Mouse (Mus musculus) lung, embryonic 14.5 days (tissue): ENCODE measurements around the gene Atp1a4. TPM values are rescaled to one million over a fixed set of nuclear protein-coding genes. Genes with fewer than 3 reads are reported as not detected.

Source experiments
- ATAC-seq: fragments of 200-750 bp; cut with Nextera tagmentation; 2 replicates; pipeline ENCODE4 v1.8.0; 2017; ENCODE audit warnings: mild to moderate bottlenecking, moderate TSS enrichment, moderate library complexity; ENCODE audit not compliant: insufficient read depth
- DNase-seq: peaks from one replicate; pipeline ENCODE4 v3.0.0-alpha.2; 2015
- H3K27ac ChIP-seq: fragments of 300-500 bp; sonication (generic); 2 replicates; pipeline ENCODE4 v1.5.1; 2014; ENCODE audit warnings: low read depth, mild to moderate bottlenecking, moderate library complexity
- H3K27me3 ChIP-seq: fragments of 300-500 bp; sonication (generic); 2 replicates; pipeline ENCODE4 v1.6.1; 2014; ENCODE audit warnings: low read length, control low read depth; ENCODE audit not compliant: insufficient read depth
- H3K36me3 ChIP-seq: fragments of 300-500 bp; sonication (generic); 2 replicates; pipeline ENCODE4 v1.6.1; 2014; ENCODE audit warnings: control low read depth; ENCODE audit not compliant: insufficient read depth
- H3K4me1 ChIP-seq: fragments of 300-500 bp; sonication (generic); 2 replicates; pipeline ENCODE4 v1.6.1; 2014; ENCODE audit warnings: antibody characterized with exemption, control low read depth; ENCODE audit not compliant: insufficient read depth
- H3K4me2 ChIP-seq: fragments of 300-500 bp; sonication (generic); 2 replicates; pipeline ENCODE4 v1.6.1; 2014; ENCODE audit warnings: mild to moderate bottlenecking
- H3K4me3 ChIP-seq: fragments of 300-500 bp; sonication (generic); 2 replicates; pipeline ENCODE4 v1.5.1; 2014; ENCODE audit warnings: low read depth, low read length
- H3K9ac ChIP-seq: fragments of 300-500 bp; sonication (generic); 2 replicates; pipeline ENCODE4 v1.6.1; 2014
- H3K9me3 ChIP-seq: fragments of 300-500 bp; sonication (generic); 2 replicates; pipeline ENCODE4 v1.6.1; 2016; ENCODE audit warnings: low read depth, low read length, control low read depth
- CTCF ChIP-seq: IDR thresholded peaks from 2 replicates; pipeline ENCODE4 v1.5.1; 2016; ENCODE audit warnings: antibody characterized with exemption, low read depth
- WGBS: fragments of 180-500 bp; shearing (Covaris S2); extraction: QIAGEN DNeasy Blood & Tissue Kit; methylation state at CpG from one replicate; pipeline ENCODE4 v1.1.7; 2014; 5-methylcytosine and 5-hydroxymethylcytosine counted together
- polyA plus RNA-seq: library from polyadenylated mRNA; unstranded; fragments of >200 nt; fragmentation: Nextera tagmentation; extraction: Ambion mirVana; gene quantifications from 2 replicates; pipeline ENCODE4 v1.2.1, GENCODE M21; 2014

Gene Atp1a4
- polyA plus RNA-seq, 1 experiment from 2014 or later: not detected

GRCm38 (mm10) chr1:172183056-172183455 is 75.2 kb downstream of the Atp1a4 start:
- Histone ChIP-seq H3K9ac (no peak overlapping the region), H3K4me3 (no peak overlapping the region), H3K36me3 (peaks cover 78% of the 10 kb centered on the region), H3K27me3 (no peaks in the 10 kb centered on the region), H3K4me1 (no peaks in the 10 kb centered on the region), H3K4me2 (no peak overlapping the region), H3K9me3 (no peaks in the 10 kb centered on the region), H3K27ac (no peak overlapping the region)
- TF ChIP-seq CTCF: no peak
- ATAC-seq (no peak), DNase-seq (no peak)
- WGBS: 93% methylated on average over 6 of the region's 6 CpGs

GRCm38 (mm10) chr1:172181777-172182176 is 76.4 kb downstream of the Atp1a4 start:
- Histone ChIP-seq H3K27me3 (no peaks in the 10 kb centered on the region), H3K4me2 (no peak overlapping the region), H3K9me3 (no peaks in the 10 kb centered on the region), H3K4me3 (no peak overlapping the region), H3K4me1 (no peaks in the 10 kb centered on the region), H3K27ac (no peak overlapping the region), H3K9ac (no peak overlapping the region), H3K36me3 (peaks cover 78% of the 10 kb centered on the region)
- no peak for TF ChIP-seq CTCF
- ATAC-seq (no peak), DNase-seq (no peak)
- 92% methylated on average over 3 of the region's 3 CpGs for WGBS

- H3K27ac ChIP-seq: no peak overlapping the region
Observed at GRCm38 (mm10) chr1:172180881-172181280, 77.3 kb downstream of the Atp1a4 start.

GRCm38 (mm10) chr1:172179102-172179501 is 79.1 kb downstream of the Atp1a4 start:
- ATAC-seq (peak; percentile 68; the same call in 1 of the 2 replicates), DNase-seq (peak; percentile 62)
- no peaks in the 10 kb centered on the region for H3K4me1 ChIP-seq
- H3K4me2 ChIP-seq: no peak overlapping the region
- H3K9me3 ChIP-seq: no peaks in the 10 kb centered on the region
- WGBS: 58% methylated on average over 7 of the region's 7 CpGs
- TF ChIP-seq CTCF: no peak
- no peaks in the 10 kb centered on the region for H3K27me3 ChIP-seq
- no peak overlapping the region for H3K4me3 ChIP-seq
- H3K27ac ChIP-seq: no peak overlapping the region
- H3K9ac ChIP-seq: no peak overlapping the region
- H3K36me3 ChIP-seq: peaks cover 81% of the 10 kb centered on the region

More at GRCm38 (mm10) chr1:172180881-172181280, 77.3 kb downstream of the Atp1a4 start:
- no peak for TF ChIP-seq CTCF
- WGBS: 58% methylated on average over 4 of the region's 4 CpGs
- H3K4me1 ChIP-seq: no peaks in the 10 kb centered on the region
- no peak overlapping the region for H3K4me2 ChIP-seq
- H3K36me3 ChIP-seq: peaks cover 76% of the 10 kb centered on the region
- ATAC-seq (no peak), DNase-seq (no peak)
- H3K9me3 ChIP-seq: no peaks in the 10 kb centered on the region
- H3K27me3 ChIP-seq: no peaks in the 10 kb centered on the region
- no peak overlapping the region for H3K9ac ChIP-seq
- no peak overlapping the region for H3K4me3 ChIP-seq

GRCm38 (mm10) chr1:172177791-172178190 is 80.4 kb downstream of the Atp1a4 start:
- no peak overlapping the region for H3K4me3 ChIP-seq

More at GRCm38 (mm10) chr1:172177791-172178190, 80.4 kb downstream of the Atp1a4 start:
- Histone ChIP-seq H3K9me3 (no peaks in the 10 kb centered on the region), H3K4me2 (no peak overlapping the region), H3K36me3 (peaks cover 89% of the 10 kb centered on the region), H3K4me1 (no peaks in the 10 kb centered on the region), H3K9ac (no peak overlapping the region), H3K27ac (no peak overlapping the region), H3K27me3 (no peaks in the 10 kb centered on the region)
- DNase-seq (no peak), ATAC-seq (no peak)
- WGBS: 88% methylated on average over 7 of the region's 7 CpGs
- no peak for TF ChIP-seq CTCF

Other genes starting within 250 kb of the Atp1a4 start
- 17.1 TPM in 2 replicates for gene Vangl2, start 230.0 kb downstream of the Atp1a4 start, polyA plus RNA-seq
- gene Nhlh1, start 200.8 kb downstream of the Atp1a4 start, polyA plus RNA-seq: not detected in 2 replicates
- gene Copa, start 175.9 kb downstream of the Atp1a4 start, polyA plus RNA-seq: 218 and 226 TPM in 2 replicates
- 131 and 133 TPM in 2 replicates for gene Ncstn, start 175.6 kb downstream of the Atp1a4 start, polyA plus RNA-seq
- gene Pex19, start 131.7 kb downstream of the Atp1a4 start, polyA plus RNA-seq: 110 and 112 TPM in 2 replicates
- gene Dcaf8, start 110.3 kb downstream of the Atp1a4 start, polyA plus RNA-seq: 108 and 111 TPM in 2 replicates
- 128 and 140 TPM in 2 replicates for gene Pea15a, start 51.6 kb downstream of the Atp1a4 start, polyA plus RNA-seq
- gene Casq1, start 38.5 kb downstream of the Atp1a4 start, polyA plus RNA-seq: 5.0 and 5.9 TPM in 2 replicates
- 38.6 and 47.8 TPM in 2 replicates for gene Igsf8, start 3.2 kb upstream of the Atp1a4 start, polyA plus RNA-seq
- gene Atp1a2, start 39.6 kb upstream of the Atp1a4 start, polyA plus RNA-seq: 1.3 and 1.4 TPM in 2 replicates
- gene Kcnj9, start 70.9 kb upstream of the Atp1a4 start, polyA plus RNA-seq: 0.04 TPM in 1 of 2 replicates, not detected in the other
- gene Kcnj10, start 82.8 kb upstream of the Atp1a4 start, polyA plus RNA-seq: 0.18 and 0.24 TPM in 2 replicates
- 9.0 and 9.9 TPM in 2 replicates for gene Pigm, start 118.1 kb upstream of the Atp1a4 start, polyA plus RNA-seq
- gene Slamf9, start 216.9 kb upstream of the Atp1a4 start, polyA plus RNA-seq: 0.32 and 1.0 TPM in 2 replicates
- 23.5 and 26.0 TPM in 2 replicates for gene Igsf9, start 223.4 kb upstream of the Atp1a4 start, polyA plus RNA-seq
- 395 and 407 TPM in 2 replicates for gene Tagln2, start 241.6 kb upstream of the Atp1a4 start, polyA plus RNA-seq